Mouse (Mus musculus): Measurements from ENCODE around the gene Mast4. TPM values are rescaled to one million over a fixed set of nuclear protein-coding genes. Genes with fewer than 3 reads are reported as not detected.

Mast4 gene
- polyA plus RNA-seq, 1 experiment from 2014 or later = 24.7 TPM

GRCm38 (mm10) chr13:103128729-103129128 lies 205.6 kb downstream of the Mast4 start:
- no peak overlapping the region for H3K9ac ChIP-seq
- peaks cover 21% of the 10 kb centered on the region for H3K4me1 ChIP-seq
- no peaks in the 10 kb centered on the region for H3K27me3 ChIP-seq
- H3K4me3 ChIP-seq (replicated peaks) = no peak overlapping the region
- ATAC-seq (replicated peaks; ENCODE audit: low FRiP score) = no peak
- no peaks in the 10 kb centered on the region for H3K36me3 ChIP-seq
- no peaks in the 10 kb centered on the region for H3K9me3 ChIP-seq (replicated peaks)
- H3K4me2 ChIP-seq = no peak overlapping the region
- H3K27ac ChIP-seq = 0 out of 2 replicates have a peak overlapping the region, but pooled peaks have one; percentile 22
- 49% methylated on average over 7 of the region's 7 CpGs for WGBS

- no peak overlapping the region for H3K4me2 ChIP-seq
- no peak for ATAC-seq (replicated peaks; ENCODE audit: low FRiP score)
- no peak overlapping the region for H3K27ac ChIP-seq
- peaks cover 21% of the 10 kb centered on the region for H3K4me1 ChIP-seq
- no peaks in the 10 kb centered on the region for H3K9me3 ChIP-seq (replicated peaks)
- H3K27me3 ChIP-seq = no peaks in the 10 kb centered on the region
- no peak overlapping the region for H3K4me3 ChIP-seq (replicated peaks)
- WGBS = 87% methylated on average over 5 of the region's 5 CpGs
- no peaks in the 10 kb centered on the region for H3K36me3 ChIP-seq
- no peak overlapping the region for H3K9ac ChIP-seq
Observed at GRCm38 (mm10) chr13:103127594-103127993, 206.7 kb downstream of the Mast4 start.

GRCm38 (mm10) chr13:103123716-103124115 lies 210.6 kb downstream of the Mast4 start:
- Histone ChIP-seq H3K4me1 (peaks cover 22% of the 10 kb centered on the region), H3K27ac (no peak overlapping the region), H3K9ac (no peak overlapping the region), H3K4me2 (no peak overlapping the region), H3K4me3 (replicated peaks) (no peak overlapping the region), H3K27me3 (0 out of 2 replicates have a peak, but pooled peaks cover 4% of the 10 kb centered on the region), H3K9me3 (replicated peaks) (no peaks in the 10 kb centered on the region), H3K36me3 (no peaks in the 10 kb centered on the region)
- ATAC-seq (replicated peaks; ENCODE audit: low FRiP score) = no peak
- 84% methylated on average over 9 of the region's 9 CpGs for WGBS

- no peaks in the 10 kb centered on the region for H3K9me3 ChIP-seq (replicated peaks)
- no peak overlapping the region for H3K4me2 ChIP-seq
- WGBS = 38% methylated on average over 22 of the region's 22 CpGs
- no peak overlapping the region for H3K9ac ChIP-seq
- 0 out of 2 replicates have a peak, but pooled peaks cover 4% of the 10 kb centered on the region for H3K27me3 ChIP-seq
- peaks cover 21% of the 10 kb centered on the region for H3K4me1 ChIP-seq
- no peaks in the 10 kb centered on the region for H3K36me3 ChIP-seq
- H3K4me3 ChIP-seq (replicated peaks) = no peak overlapping the region
- peak; percentile 30; the same call in 1 of the 2 replicates for ATAC-seq (replicated peaks; ENCODE audit: low FRiP score)
- no peak overlapping the region for H3K27ac ChIP-seq
Observed at GRCm38 (mm10) chr13:103121796-103122792, 212.2 kb downstream of the Mast4 start.

GRCm38 (mm10) chr13:103120669-103121131 lies 213.6 kb downstream of the Mast4 start:
- Histone ChIP-seq H3K27ac (no peak overlapping the region), H3K27me3 (0 out of 2 replicates have a peak, but pooled peaks cover 4% of the 10 kb centered on the region), H3K4me3 (replicated peaks) (peak overlapping the region; percentile 15; the same call in 1 of the 2 replicates), H3K36me3 (no peaks in the 10 kb centered on the region), H3K9ac (0 out of 2 replicates have a peak overlapping the region, but pooled peaks have one; percentile 4), H3K9me3 (replicated peaks) (no peaks in the 10 kb centered on the region), H3K4me1 (peaks cover 14% of the 10 kb centered on the region), H3K4me2 (peak overlapping the region; percentile 49)
- 12% methylated on average over 7 of the region's 7 CpGs for WGBS
- ATAC-seq (replicated peaks; ENCODE audit: low FRiP score) = peak; percentile 83

GRCm38 (mm10) chr13:103119728-103120127 lies 214.6 kb downstream of the Mast4 start:
- no peaks in the 10 kb centered on the region for H3K9me3 ChIP-seq (replicated peaks)
- peaks cover 19% of the 10 kb centered on the region for H3K4me1 ChIP-seq
- 85% methylated on average over 9 of the region's 9 CpGs for WGBS
- no peak overlapping the region for H3K9ac ChIP-seq
- H3K27me3 ChIP-seq = 0 out of 2 replicates have a peak, but pooled peaks cover 4% of the 10 kb centered on the region
- H3K4me2 ChIP-seq = no peak overlapping the region
- no peak for ATAC-seq (replicated peaks; ENCODE audit: low FRiP score)
- H3K27ac ChIP-seq = no peak overlapping the region
- H3K4me3 ChIP-seq (replicated peaks) = no peak overlapping the region
- H3K36me3 ChIP-seq = no peaks in the 10 kb centered on the region

GRCm38 (mm10) chr13:103115116-103115515 lies 219.2 kb downstream of the Mast4 start:
- no peaks in the 10 kb centered on the region for H3K27me3 ChIP-seq
- no peaks in the 10 kb centered on the region for H3K36me3 ChIP-seq
- H3K4me1 ChIP-seq = peaks cover 41% of the 10 kb centered on the region
- no peak overlapping the region for H3K4me3 ChIP-seq (replicated peaks)
- no peak overlapping the region for H3K27ac ChIP-seq
- no peaks in the 10 kb centered on the region for H3K9me3 ChIP-seq (replicated peaks)
- H3K9ac ChIP-seq = no peak overlapping the region
- no peak overlapping the region for H3K4me2 ChIP-seq
- WGBS = 76% methylated on average over 4 of the region's 4 CpGs
- ATAC-seq (replicated peaks; ENCODE audit: low FRiP score) = no peak

GRCm38 (mm10) chr13:103114274-103114673 lies 220.0 kb downstream of the Mast4 start:
- peak; percentile 42; the same call in 1 of the 2 replicates for ATAC-seq (replicated peaks; ENCODE audit: low FRiP score)
- H3K27ac ChIP-seq = no peak overlapping the region
- H3K36me3 ChIP-seq = no peaks in the 10 kb centered on the region
- no peaks in the 10 kb centered on the region for H3K27me3 ChIP-seq
- no peak overlapping the region for H3K9ac ChIP-seq
- WGBS = 27% methylated on average over 5 of the region's 5 CpGs
- H3K4me3 ChIP-seq (replicated peaks) = no peak overlapping the region
- H3K9me3 ChIP-seq (replicated peaks) = no peaks in the 10 kb centered on the region
- peaks cover 41% of the 10 kb centered on the region for H3K4me1 ChIP-seq
- no peak overlapping the region for H3K4me2 ChIP-seq

GRCm38 (mm10) chr13:103109872-103110271 lies 224.4 kb downstream of the Mast4 start:
- Histone ChIP-seq H3K9me3 (replicated peaks) (no peaks in the 10 kb centered on the region), H3K4me3 (replicated peaks) (no peak overlapping the region), H3K9ac (no peak overlapping the region), H3K4me2 (no peak overlapping the region), H3K4me1 (peaks cover 32% of the 10 kb centered on the region), H3K36me3 (no peaks in the 10 kb centered on the region), H3K27ac (no peak overlapping the region), H3K27me3 (no peaks in the 10 kb centered on the region)
- ATAC-seq (replicated peaks; ENCODE audit: low FRiP score) = no peak
- WGBS = 30% methylated on average over 10 of the region's 10 CpGs

- no peak overlapping the region for H3K27ac ChIP-seq
- 76% methylated on average over 5 of the region's 5 CpGs for WGBS
- ATAC-seq (replicated peaks; ENCODE audit: low FRiP score) = no peak
Observed at GRCm38 (mm10) chr13:103107362-103107761, 226.9 kb downstream of the Mast4 start.

GRCm38 (mm10) chr13:103102598-103102997 lies 231.7 kb downstream of the Mast4 start:
- H3K4me2 ChIP-seq = no peak overlapping the region
- no peaks in the 10 kb centered on the region for H3K36me3 ChIP-seq
- H3K27me3 ChIP-seq = peaks cover 8% of the 10 kb centered on the region
- no peak overlapping the region for H3K27ac ChIP-seq
- 51% methylated on average over 6 of the region's 6 CpGs for WGBS
- no peak overlapping the region for H3K9ac ChIP-seq
- H3K4me1 ChIP-seq = peaks cover 2% of the 10 kb centered on the region; the same call in 1 of the 2 replicates
- H3K4me3 ChIP-seq (replicated peaks) = no peak overlapping the region
- no peaks in the 10 kb centered on the region for H3K9me3 ChIP-seq (replicated peaks)
- peak; percentile 40 for ATAC-seq (replicated peaks; ENCODE audit: low FRiP score)

More at GRCm38 (mm10) chr13:103107362-103107761, 226.9 kb downstream of the Mast4 start:
- no peak overlapping the region for H3K4me3 ChIP-seq (replicated peaks)
- H3K9me3 ChIP-seq (replicated peaks) = no peaks in the 10 kb centered on the region
- peaks cover 18% of the 10 kb centered on the region for H3K4me1 ChIP-seq
- H3K27me3 ChIP-seq = no peaks in the 10 kb centered on the region
- H3K4me2 ChIP-seq = no peak overlapping the region
- no peak overlapping the region for H3K9ac ChIP-seq
- no peaks in the 10 kb centered on the region for H3K36me3 ChIP-seq
